Mouse (Mus musculus): ENCODE data around the gene Prkg2.

Gene Prkg2

GRCm38 (mm10) chr5:99031551-99032149, 5.5 kb downstream of the Prkg2 start:
- TF ChIP-seq CTCF (conservative IDR thresholded peaks at IDR 0.05; ENCODE audit: low read length) (no peak), NANOG (IDR thresholded peaks at IDR 0.05; ENCODE audit: borderline replicate concordance, low read length) (no peak), POU5F1 (IDR thresholded peaks at IDR 0.05; ENCODE audit: borderline replicate concordance, low read length) (no peak)
- peaks cover 10% of the 10 kb centered on the region for H3K4me1 ChIP-seq (replicated peaks; ENCODE audit: low read depth, low read length)
- peaks cover 35% of the 10 kb centered on the region for H3K27me3 ChIP-seq (ENCODE audit: insufficient read depth, low read length)
- peaks cover 4% of the 10 kb centered on the region; the same call in 1 of the 2 replicates for H3K9me3 ChIP-seq (ENCODE audit: low read length)
- H3K4me3 ChIP-seq (replicated peaks; ENCODE audit: low read length): no peak overlapping the region
- no peaks in the 10 kb centered on the region for H3K36me3 ChIP-seq (ENCODE audit: insufficient read depth, low read length)

DNA sequence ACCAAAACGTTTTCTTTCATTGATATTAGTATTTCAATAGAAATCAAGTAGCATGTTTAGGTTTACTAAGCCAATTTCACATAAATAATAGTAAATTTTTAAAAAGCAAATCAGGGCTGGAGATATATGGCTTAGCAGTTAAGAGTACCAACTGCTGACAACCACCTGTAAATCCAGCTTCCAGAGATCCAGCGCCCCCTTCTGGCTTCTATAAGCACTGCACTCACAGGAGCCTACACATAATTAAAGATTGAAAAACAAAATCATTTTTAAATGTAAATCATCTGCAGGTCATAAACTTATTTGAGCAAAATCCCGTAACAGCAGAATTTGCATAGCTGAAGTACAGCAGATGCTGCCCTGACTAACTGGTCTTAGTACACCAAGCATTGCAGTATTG, 10.8 kb downstream of the Prkg2 start:
- no peak for TF ChIP-seq NANOG (IDR thresholded peaks at IDR 0.05; ENCODE audit: borderline replicate concordance, low read length)
- TF ChIP-seq CTCF (conservative IDR thresholded peaks at IDR 0.05; ENCODE audit: low read length): peak; percentile 78
- no peak for TF ChIP-seq POU5F1 (IDR thresholded peaks at IDR 0.05; ENCODE audit: borderline replicate concordance, low read length)
- H3K4me1 ChIP-seq (replicated peaks; ENCODE audit: low read depth, low read length): no peaks in the 10 kb centered on the region; the same call in 1 of the 2 replicates
- no peak overlapping the region for H3K4me3 ChIP-seq (replicated peaks; ENCODE audit: low read length)
- H3K9me3 ChIP-seq (ENCODE audit: low read length): peaks cover 4% of the 10 kb centered on the region; the same call in 1 of the 2 replicates
- no peaks in the 10 kb centered on the region for H3K36me3 ChIP-seq (ENCODE audit: insufficient read depth, low read length)
- peaks cover 3% of the 10 kb centered on the region; the same call in 1 of the 2 replicates for H3K27me3 ChIP-seq (ENCODE audit: insufficient read depth, low read length)

- TF ChIP-seq CTCF (conservative IDR thresholded peaks at IDR 0.05; ENCODE audit: low read length): no peak
- TF ChIP-seq POU5F1 (IDR thresholded peaks at IDR 0.05; ENCODE audit: borderline replicate concordance, low read length): no peak
- no peak for TF ChIP-seq NANOG (IDR thresholded peaks at IDR 0.05; ENCODE audit: borderline replicate concordance, low read length)
- Histone ChIP-seq H3K9me3 (ENCODE audit: low read length) (no peaks in the 10 kb centered on the region), H3K27me3 (ENCODE audit: insufficient read depth, low read length) (peaks cover 3% of the 10 kb centered on the region; the same call in 1 of the 2 replicates), H3K4me3 (replicated peaks; ENCODE audit: low read length) (no peak overlapping the region), H3K4me1 (replicated peaks; ENCODE audit: low read depth, low read length) (no peaks in the 10 kb centered on the region; the same call in 1 of the 2 replicates), H3K36me3 (ENCODE audit: insufficient read depth, low read length) (no peaks in the 10 kb centered on the region)
Measured at GRCm38 (mm10) chr5:99019709-99020108, 17.4 kb downstream of the Prkg2 start.

- H3K4me1 ChIP-seq (replicated peaks; ENCODE audit: low read depth, low read length): no peaks in the 10 kb centered on the region
- no peaks in the 10 kb centered on the region for H3K36me3 ChIP-seq (ENCODE audit: insufficient read depth, low read length)
- H3K9me3 ChIP-seq (ENCODE audit: low read length): no peaks in the 10 kb centered on the region
- TF ChIP-seq CTCF (conservative IDR thresholded peaks at IDR 0.05; ENCODE audit: low read length) (no peak), NANOG (IDR thresholded peaks at IDR 0.05; ENCODE audit: borderline replicate concordance, low read length) (no peak), POU5F1 (IDR thresholded peaks at IDR 0.05; ENCODE audit: borderline replicate concordance, low read length) (no peak)
- no peaks in the 10 kb centered on the region for H3K27me3 ChIP-seq (ENCODE audit: insufficient read depth, low read length)
- H3K4me3 ChIP-seq (replicated peaks; ENCODE audit: low read length): no peak overlapping the region
Measured at GRCm38 (mm10) chr5:99015140-99015539, 22.0 kb downstream of the Prkg2 start.

DNA sequence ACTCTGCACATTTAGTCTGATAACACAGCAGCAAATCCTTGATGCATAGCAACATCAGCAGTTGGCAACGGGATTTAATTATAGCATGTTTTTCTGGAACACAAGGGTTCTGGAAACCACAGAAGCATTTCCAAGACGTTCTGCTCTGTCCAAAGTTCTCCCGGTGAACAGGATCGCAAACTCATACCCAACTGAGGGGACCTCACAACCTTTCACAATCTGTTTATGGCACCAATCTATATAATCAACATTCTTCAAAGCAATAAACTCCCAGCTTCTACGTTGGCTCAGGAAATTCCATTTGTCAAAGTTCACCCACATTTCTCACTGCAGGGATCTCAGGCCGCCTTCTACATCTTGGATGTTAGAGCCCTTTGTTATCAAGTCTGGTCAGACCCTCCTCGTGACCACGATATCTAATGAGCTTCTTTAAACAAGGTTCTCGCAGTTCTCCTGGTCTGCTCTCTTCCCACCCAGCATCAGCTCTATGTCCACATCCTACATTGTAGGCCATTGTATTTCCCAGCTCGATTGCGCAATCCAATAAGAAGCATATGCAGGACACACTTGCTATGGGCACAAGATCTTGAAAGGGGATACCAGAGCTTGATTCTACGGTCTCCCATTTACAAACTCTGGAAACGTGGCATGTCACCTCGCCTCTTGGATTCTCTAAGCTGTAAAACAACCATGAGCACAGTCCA, 26.6 kb downstream of the Prkg2 start:
- H3K27me3 ChIP-seq (ENCODE audit: insufficient read depth, low read length): no peaks in the 10 kb centered on the region
- H3K4me1 ChIP-seq (replicated peaks; ENCODE audit: low read depth, low read length): peaks cover under 1% of the 10 kb centered on the region; the same call in 1 of the 2 replicates
- H3K36me3 ChIP-seq (ENCODE audit: insufficient read depth, low read length): no peaks in the 10 kb centered on the region
- no peaks in the 10 kb centered on the region for H3K9me3 ChIP-seq (ENCODE audit: low read length)
- no peak overlapping the region for H3K4me3 ChIP-seq (replicated peaks; ENCODE audit: low read length)
- TF ChIP-seq NANOG (IDR thresholded peaks at IDR 0.05; ENCODE audit: borderline replicate concordance, low read length) (no peak), CTCF (conservative IDR thresholded peaks at IDR 0.05; ENCODE audit: low read length) (no peak), POU5F1 (IDR thresholded peaks at IDR 0.05; ENCODE audit: borderline replicate concordance, low read length) (no peak)

DNA sequence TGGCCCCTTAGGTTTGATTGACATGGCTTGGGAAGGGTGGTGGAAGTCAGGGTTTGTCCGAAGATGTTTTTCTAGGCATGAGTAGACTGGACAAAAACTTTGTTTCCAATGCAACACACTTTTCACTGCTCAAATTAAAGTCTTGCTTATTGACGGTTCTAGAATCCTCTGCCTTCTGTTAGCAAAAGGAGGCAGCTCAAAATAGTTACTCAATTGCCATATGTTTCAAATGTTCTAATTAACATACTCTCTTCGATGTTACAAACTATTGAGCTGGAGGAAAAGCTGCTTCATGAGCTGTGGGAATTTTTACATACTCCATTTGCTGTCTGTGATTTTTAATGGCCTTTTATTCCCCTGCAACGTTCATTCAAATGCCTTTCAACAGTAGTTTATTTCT, 39.0 kb downstream of the Prkg2 start:
- no peaks in the 10 kb centered on the region for H3K9me3 ChIP-seq (ENCODE audit: low read length)
- no peaks in the 10 kb centered on the region for H3K36me3 ChIP-seq (ENCODE audit: insufficient read depth, low read length)
- TF ChIP-seq CTCF (conservative IDR thresholded peaks at IDR 0.05; ENCODE audit: low read length): no peak
- TF ChIP-seq POU5F1 (IDR thresholded peaks at IDR 0.05; ENCODE audit: borderline replicate concordance, low read length): no peak
- TF ChIP-seq NANOG (IDR thresholded peaks at IDR 0.05; ENCODE audit: borderline replicate concordance, low read length): no peak
- no peak overlapping the region for H3K4me3 ChIP-seq (replicated peaks; ENCODE audit: low read length)
- H3K27me3 ChIP-seq (ENCODE audit: insufficient read depth, low read length): no peaks in the 10 kb centered on the region
- no peaks in the 10 kb centered on the region for H3K4me1 ChIP-seq (replicated peaks; ENCODE audit: low read depth, low read length)

DNA sequence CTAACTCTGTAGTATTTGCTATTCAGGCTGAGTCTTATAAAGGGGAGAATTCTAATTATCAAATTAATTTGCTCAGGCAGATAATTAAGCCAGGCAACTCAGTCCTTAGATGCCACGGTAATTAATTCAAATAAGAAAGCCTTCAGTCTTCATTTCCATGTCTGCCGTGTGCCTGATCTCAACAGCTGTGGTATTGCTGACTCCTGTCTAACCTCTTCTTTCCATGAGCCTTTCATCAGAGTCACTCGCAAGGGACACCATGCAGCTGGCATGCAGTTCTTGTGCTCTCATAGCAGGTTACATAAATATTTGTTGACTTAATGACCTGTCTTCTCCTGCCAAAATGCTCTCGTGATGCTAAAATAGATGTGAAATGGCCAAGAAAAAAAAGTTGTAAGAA, 41.4 kb downstream of the Prkg2 start:
- Histone ChIP-seq H3K36me3 (ENCODE audit: insufficient read depth, low read length) (no peaks in the 10 kb centered on the region), H3K9me3 (ENCODE audit: low read length) (no peaks in the 10 kb centered on the region), H3K27me3 (ENCODE audit: insufficient read depth, low read length) (no peaks in the 10 kb centered on the region), H3K4me3 (replicated peaks; ENCODE audit: low read length) (no peak overlapping the region), H3K4me1 (replicated peaks; ENCODE audit: low read depth, low read length) (no peaks in the 10 kb centered on the region)
- TF ChIP-seq CTCF (conservative IDR thresholded peaks at IDR 0.05; ENCODE audit: low read length) (no peak), POU5F1 (IDR thresholded peaks at IDR 0.05; ENCODE audit: borderline replicate concordance, low read length) (no peak), NANOG (IDR thresholded peaks at IDR 0.05; ENCODE audit: borderline replicate concordance, low read length) (no peak)

DNA sequence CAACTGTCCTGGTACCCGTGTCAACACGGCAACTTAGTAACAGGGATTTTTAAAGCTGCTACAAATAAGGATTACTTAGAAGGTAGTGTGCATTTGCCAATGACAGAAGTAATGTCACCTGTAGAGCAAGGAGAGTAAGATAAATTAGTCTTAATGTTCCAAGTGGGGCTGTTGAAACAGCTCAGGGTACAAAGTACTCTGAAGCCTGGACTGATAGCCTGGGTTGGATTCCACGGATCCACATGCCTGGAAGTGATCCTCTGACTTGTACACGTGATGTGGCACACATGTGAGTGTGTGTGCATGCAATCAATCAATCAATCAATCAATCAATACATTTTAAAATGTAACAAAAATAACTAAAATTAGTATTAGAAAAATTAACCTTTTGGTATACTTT, 45.6 kb downstream of the Prkg2 start:
- no peaks in the 10 kb centered on the region for H3K9me3 ChIP-seq (ENCODE audit: low read length)
- TF ChIP-seq CTCF (conservative IDR thresholded peaks at IDR 0.05; ENCODE audit: low read length): no peak
- no peak for TF ChIP-seq NANOG (IDR thresholded peaks at IDR 0.05; ENCODE audit: borderline replicate concordance, low read length)
- TF ChIP-seq POU5F1 (IDR thresholded peaks at IDR 0.05; ENCODE audit: borderline replicate concordance, low read length): no peak
- H3K4me3 ChIP-seq (replicated peaks; ENCODE audit: low read length): no peak overlapping the region
- H3K36me3 ChIP-seq (ENCODE audit: insufficient read depth, low read length): no peaks in the 10 kb centered on the region
- peaks cover 6% of the 10 kb centered on the region for H3K4me1 ChIP-seq (replicated peaks; ENCODE audit: low read depth, low read length)
- H3K27me3 ChIP-seq (ENCODE audit: insufficient read depth, low read length): no peaks in the 10 kb centered on the region

All from E14TG2a.4 (cell line).